Mouse (Mus musculus) megakaryocyte, adult 5-6 weeks (primary cell): ENCODE measurements around the gene Siah1b. TPM values are rescaled to one million over a fixed set of nuclear protein-coding genes. Genes with fewer than 3 reads are reported as not detected.

Experiments used
- ATAC-seq: 2 replicates; pipeline ENCODE4 v1.8.0; 2016; ENCODE audit warnings: mild to moderate bottlenecking, inconsistent platforms; ENCODE audit not compliant: poor library complexity, severe bottlenecking
- total RNA-seq, 2 experiments: library from RNA; stranded (forward) in 1 of 2; stranded (reverse) in 1 of 2; fragments of 153-499, 151-499 nt in 1 of 2; fragments of 221-1000, 200-1000 nt in 1 of 2; gene quantifications; 2 replicates each; pipeline versions ENCODE4 v1.2.3 to v1.2.4; 2015 to 2017

The Siah1b gene
- total RNA-seq, 2 experiments from 2014 or later: 6.6 to 6.9 TPM

GRCm38 (mm10) chrX:164035401-164035800 lies 40.9 kb downstream of the Siah1b start:
- no peak for ATAC-seq

GRCm38 (mm10) chrX:164032526-164032925 lies 43.8 kb downstream of the Siah1b start:
- ATAC-seq: no peak

GRCm38 (mm10) chrX:164027607-164028289 lies 48.5 kb downstream of the Siah1b start, which contains the start of gene Car5b:
Car5b (minus strand) TSS chrX:164027997.
- ATAC-seq: peak; percentile 100

Other genes with a start within 250 kb of the Siah1b start
- gene Ap1s2, start 167.5 kb downstream of the Siah1b start, total RNA-seq (2015): 353 and 406 TPM in 2 replicates
- gene Ap1s2, start 167.5 kb downstream of the Siah1b start, total RNA-seq (2017): 207 and 221 TPM in 2 replicates
- gene Zrsr2, start 117.8 kb downstream of the Siah1b start, total RNA-seq (2015): 25.4 and 30.4 TPM in 2 replicates
- gene Zrsr2, start 117.8 kb downstream of the Siah1b start, total RNA-seq (2017): 22.5 and 37.1 TPM in 2 replicates
- gene Car5b, start 48.5 kb downstream of the Siah1b start, total RNA-seq (2015): 0.66 and 1.5 TPM in 2 replicates
- gene Car5b, start 48.5 kb downstream of the Siah1b start, total RNA-seq (2017): 0.15 and 0.81 TPM in 2 replicates
- not detected in 2 replicates for gene Cltrn, start 12.3 kb upstream of the Siah1b start, total RNA-seq (2015)
- not detected in 2 replicates for gene Cltrn, start 12.3 kb upstream of the Siah1b start, total RNA-seq (2017)
- gene Ace2, start 62.8 kb upstream of the Siah1b start, total RNA-seq (2015): not detected in 2 replicates
- gene Ace2, start 62.8 kb upstream of the Siah1b start, total RNA-seq (2017): not detected in 2 replicates
- gene Bmx, start 181.7 kb upstream of the Siah1b start, total RNA-seq (2015): 27.4 and 30.8 TPM in 2 replicates
- 40.8 and 42.4 TPM in 2 replicates for gene Bmx, start 181.7 kb upstream of the Siah1b start, total RNA-seq (2017)
- 3.9 and 6.1 TPM in 2 replicates for gene Pir, start 192.9 kb upstream of the Siah1b start, total RNA-seq (2015)
- 1.7 and 2.8 TPM in 2 replicates for gene Pir, start 192.9 kb upstream of the Siah1b start, total RNA-seq (2017)